Mouse (Mus musculus) kidney, postnatal 36 days (tissue): ENCODE measurements around the gene Trappc11.

Experiments
- DNase-seq, 2 experiments: peaks; one replicate each; pipeline ENCODE4 v3.0.0; 2021 to 2022; ENCODE audit warnings: mixed read lengths in 2 of 2

Trappc11 gene

GRCm38 (mm10) chr8:47533344-47534125 lies at the start of gene Trappc11, which contains the start of gene Rwdd4a:
Gene Trappc11 (minus strand): TSS chr8:47533470.
Gene Rwdd4a (plus strand): TSS chr8:47533664.
- peak; percentile 98 to 99 for DNase-seq

- DNase-seq = no peak
Observed at GRCm38 (mm10) chr8:47581454-47581853, 48.2 kb upstream of the Trappc11 start.

GRCm38 (mm10) chr8:47573482-47573881 lies 40.2 kb upstream of the Trappc11 start:
- no peak for DNase-seq

- DNase-seq = no peak
Observed at GRCm38 (mm10) chr8:47570161-47570560, 36.9 kb upstream of the Trappc11 start.

- no peak for DNase-seq
Observed at GRCm38 (mm10) chr8:47568098-47568497, 34.8 kb upstream of the Trappc11 start.

GRCm38 (mm10) chr8:47566551-47566950 lies 33.3 kb upstream of the Trappc11 start:
- no peak for DNase-seq

GRCm38 (mm10) chr8:47560801-47561200 lies 27.5 kb upstream of the Trappc11 start:
- no peak for DNase-seq

GRCm38 (mm10) chr8:47558274-47558673 lies 25.0 kb upstream of the Trappc11 start:
- DNase-seq = no peak

- peak in 1 of 2 experiments; percentile 18 for DNase-seq
Observed at GRCm38 (mm10) chr8:47556446-47556845, 23.2 kb upstream of the Trappc11 start.

GRCm38 (mm10) chr8:47553613-47554012 lies 20.3 kb upstream of the Trappc11 start:
- peak in 1 of 2 experiments; percentile 42 for DNase-seq

GRCm38 (mm10) chr8:47547102-47547501 lies 13.8 kb upstream of the Trappc11 start:
- DNase-seq = no peak

- no peak for DNase-seq
Observed at GRCm38 (mm10) chr8:47544094-47544493, 10.8 kb upstream of the Trappc11 start.

- DNase-seq = no peak
Observed at GRCm38 (mm10) chr8:47542746-47543145, 9.5 kb upstream of the Trappc11 start.

GRCm38 (mm10) chr8:47538323-47538722 lies 5.1 kb upstream of the Trappc11 start:
- peak; percentile 10 to 33 for DNase-seq

- DNase-seq = no peak
Observed at GRCm38 (mm10) chr8:47528094-47528493, 5.2 kb downstream of the Trappc11 start.

GRCm38 (mm10) chr8:47513601-47514000 lies 19.7 kb downstream of the Trappc11 start:
- DNase-seq = no peak

- no peak for DNase-seq
Observed at GRCm38 (mm10) chr8:47510930-47511329, 22.3 kb downstream of the Trappc11 start.

- no peak for DNase-seq
Observed at GRCm38 (mm10) chr8:47505431-47505830, 27.8 kb downstream of the Trappc11 start.

- no peak for DNase-seq
Observed at GRCm38 (mm10) chr8:47502546-47502945, 30.7 kb downstream of the Trappc11 start.

GRCm38 (mm10) chr8:47501994-47502393 lies 31.3 kb downstream of the Trappc11 start:
- no peak for DNase-seq

GRCm38 (mm10) chr8:47495428-47495827 lies 37.8 kb downstream of the Trappc11 start:
- DNase-seq = no peak

GRCm38 (mm10) chr8:47494602-47495153 lies 38.6 kb downstream of the Trappc11 start:
- peak in 1 of 2 experiments; percentile 9 for DNase-seq

- DNase-seq = no peak
Observed at GRCm38 (mm10) chr8:47493106-47493505, 40.2 kb downstream of the Trappc11 start.

GRCm38 (mm10) chr8:47487231-47487630 lies 46.0 kb downstream of the Trappc11 start:
- no peak for DNase-seq
